Mouse (Mus musculus) E14TG2a.4 (cell line): Measurements from ENCODE around the gene Slc38a6.

Experiments
- CTCF ChIP-seq: conservative IDR thresholded peaks from 2 replicates; pipeline ENCODE4 v1.5.1; 2014; ENCODE audit warnings: low read length
- NANOG ChIP-seq: IDR thresholded peaks from 2 replicates; pipeline ENCODE4 v1.6.1; 2014; ENCODE audit warnings: borderline replicate concordance, low read length, mixed read lengths
- POU5F1 ChIP-seq: IDR thresholded peaks from 2 replicates; pipeline ENCODE4 v1.6.1; 2014; ENCODE audit warnings: low read length, borderline replicate concordance

DNA sequence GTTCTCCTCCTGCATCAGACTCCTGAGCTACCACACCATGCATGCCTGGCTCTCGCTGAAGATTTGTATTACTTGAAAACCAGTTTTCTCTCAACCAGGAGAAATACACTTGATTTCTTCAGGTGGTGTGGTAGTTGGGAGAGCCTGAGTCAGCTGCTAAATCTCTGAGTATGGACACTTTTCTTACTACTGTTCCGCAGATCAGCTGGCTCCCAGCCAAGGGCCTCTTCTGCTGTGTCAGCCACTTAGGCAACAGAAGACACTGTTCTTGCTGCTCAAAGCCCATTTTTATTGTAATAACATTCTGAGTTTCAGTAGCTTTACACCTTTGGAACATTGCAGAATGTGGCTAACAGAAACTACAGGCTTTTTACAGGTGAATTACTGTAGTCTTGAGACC, 72.1 kb downstream of the Slc38a6 start:
- TF ChIP-seq CTCF, result no peak
- no peak for TF ChIP-seq POU5F1
- no peak for TF ChIP-seq NANOG
